9 mouse cellular contexts compared by ENCODE assay signal in the genomic region with DNA sequence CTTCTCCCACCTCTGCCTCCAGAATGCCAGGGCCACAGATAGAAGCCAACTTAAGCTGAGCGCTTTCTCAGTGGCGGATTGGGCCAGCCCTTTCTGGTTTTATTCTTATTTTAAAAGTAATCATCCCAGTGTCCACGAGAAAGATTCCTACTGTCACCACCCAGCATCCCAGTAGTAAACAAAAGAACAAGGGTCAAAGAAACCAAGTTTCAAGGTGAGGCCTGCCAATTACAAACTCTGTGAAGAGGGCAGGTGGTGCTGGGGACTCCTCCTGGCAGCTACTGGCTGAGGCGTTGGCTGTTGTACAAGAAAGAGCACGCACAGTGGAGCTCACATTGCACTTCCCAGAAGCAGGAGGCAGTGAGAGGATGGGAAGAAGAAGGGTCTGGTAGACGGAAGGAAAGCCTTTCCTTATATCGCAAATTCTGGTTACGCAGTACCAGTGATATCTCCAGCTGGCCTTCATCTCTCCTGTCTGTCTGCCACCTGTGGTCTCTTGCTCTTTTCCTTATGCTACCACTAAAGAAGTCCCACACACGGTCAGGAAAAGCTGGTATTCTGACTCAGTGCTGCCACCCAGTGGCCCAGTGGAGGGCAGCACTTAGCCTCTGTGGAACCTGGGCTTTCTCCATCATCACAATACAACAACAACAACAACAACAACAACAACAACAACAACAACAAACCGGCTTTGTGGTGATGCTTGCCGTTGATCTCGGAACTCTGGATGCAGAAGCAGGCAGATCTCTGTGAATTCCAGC. TPM values are rescaled to one million over a fixed set of nuclear protein-coding genes. Genes with fewer than 3 reads are reported as not detected.
DNase-seq lines count a peak whose midpoint lies in the region; ATAC-seq and TF ChIP-seq lines count a peak whose summit lies in the region.
"Had no signal": no experiment of that assay in that cellular context is flagged by ENCODE, and none has a peak within 500 bp of the region (broad histone marks: within the 10 kb centered on the region; RNA-seq: fewer than 3 reads in every experiment).

No protein-coding gene starts in this region.

- no peaks in the 10 kb centered on the region for H3K27me3 ChIP-seq in kidney, adult 2 months (replicated peaks; ENCODE audit: control insufficient read depth, insufficient read depth, low read length)
- H3K27me3 ChIP-seq in limb, embryonic 14.5 days (ENCODE audit: control insufficient read depth, insufficient read depth, low read length) = no peaks in the 10 kb centered on the region
- H3K27me3 ChIP-seq in neural tube, embryonic 12.5 days (replicated peaks) = peaks cover 7% of the 10 kb centered on the region; the same call in 1 of the 2 replicates

- peak; percentile 89 for TF ChIP-seq CTCF in kidney, adult 2 months (conservative IDR thresholded peaks at IDR 0.05; ENCODE audit: insufficient read depth, insufficient read length, low read depth, low read length)

- DNase-seq in ovary, postnatal 14 days (ENCODE audit: low spot score) = peak; percentile 45
- DNase-seq in ovary, postnatal 10 days (ENCODE audit: low spot score) = no peak
- DNase-seq in brain, embryonic 18.5 days (ENCODE audit: low read depth, low spot score) = peak; percentile 20
- DNase-seq in forelimb bud, embryonic 11.5 days (ENCODE audit: low read depth, low spot score) = peak; percentile 69
- peak; percentile 57 for DNase-seq in kidney, adult 2 months
- peak; percentile 84 for DNase-seq in limb, embryonic 14.5 days (ENCODE audit: low spot score)
- DNase-seq in natural killer cell, adult 2 months (ENCODE audit: low spot score in 2 of 2) = no peak

- 36% methylated on average over 12 of the region's 12 CpGs for WGBS in kidney, adult 2 months
- WGBS in limb, embryonic 14.5 days = 39% methylated on average over 12 of the region's 12 CpGs
- WGBS in neural tube, embryonic 12.5 days = 47% methylated on average over 12 of the region's 12 CpGs

- H3K4me1 ChIP-seq in kidney, adult 2 months (ENCODE audit: control insufficient read depth, insufficient read depth, low read length) = no peaks in the 10 kb centered on the region
- peaks cover 7% of the 10 kb centered on the region; the same call in 1 of the 2 replicates for H3K4me1 ChIP-seq in limb, embryonic 14.5 days (ENCODE audit: control insufficient read depth, insufficient read depth, low read length)
- H3K4me1 ChIP-seq in neural tube, embryonic 12.5 days = no peaks in the 10 kb centered on the region

- H3K36me3 ChIP-seq in kidney, adult 2 months (ENCODE audit: control insufficient read depth, insufficient read depth, low read length) = no peaks in the 10 kb centered on the region
- no peaks in the 10 kb centered on the region for H3K36me3 ChIP-seq in limb, embryonic 14.5 days (ENCODE audit: control insufficient read depth, insufficient read depth, low read length)
- H3K36me3 ChIP-seq in neural tube, embryonic 12.5 days = no peaks in the 10 kb centered on the region
- H3K36me3 ChIP-seq: embryonic facial prominence, embryonic 15.5 days had no signal

- TF ChIP-seq POLR2A in kidney, adult 2 months (IDR thresholded peaks at IDR 0.05; ENCODE audit: low read depth, low read length) = no peak
- no peak for TF ChIP-seq POLR2A in limb, embryonic 14.5 days (IDR thresholded peaks at IDR 0.05; ENCODE audit: borderline replicate concordance, extremely low read depth, insufficient read depth, insufficient read length)

- H3K4me3 ChIP-seq in kidney, adult 2 months (ENCODE audit: insufficient read depth, low read depth, low read length) = no peak overlapping the region
- no peak overlapping the region for H3K4me3 ChIP-seq in limb, embryonic 14.5 days (replicated peaks; ENCODE audit: low read length)
- H3K4me3 ChIP-seq in neural tube, embryonic 12.5 days = no peak overlapping the region
- H3K4me3 ChIP-seq: embryonic facial prominence, embryonic 15.5 days had no signal

- H3K9ac ChIP-seq in limb, embryonic 14.5 days (ENCODE audit: low read depth, low read length, severe bottlenecking) = no peak overlapping the region
- H3K9ac ChIP-seq in neural tube, embryonic 12.5 days = no peak overlapping the region
- H3K9ac ChIP-seq: embryonic facial prominence, embryonic 15.5 days had no signal

- no peak overlapping the region for H3K27ac ChIP-seq in kidney, adult 2 months (ENCODE audit: insufficient read depth, low read depth, low read length)
- H3K27ac ChIP-seq in limb, embryonic 14.5 days (replicated peaks; ENCODE audit: low read depth, low read length) = no peak overlapping the region
- H3K27ac ChIP-seq in neural tube, embryonic 12.5 days = no peak overlapping the region
- H3K27ac ChIP-seq: embryonic facial prominence, embryonic 15.5 days had no signal

- ATAC-seq in limb, embryonic 14.5 days (ENCODE audit: low FRiP score, low read depth) = peak; percentile 50; the same call in 1 of the 2 replicates
- peak; percentile 62 for ATAC-seq in neural tube, embryonic 12.5 days (ENCODE audit: low FRiP score, low read depth)

- no peaks in the 10 kb centered on the region for H3K9me3 ChIP-seq in limb, embryonic 14.5 days (ENCODE audit: control insufficient read depth, low read length)
- H3K9me3 ChIP-seq in neural tube, embryonic 12.5 days = no peaks in the 10 kb centered on the region
- H3K9me3 ChIP-seq: embryonic facial prominence, embryonic 15.5 days had no signal

- no peak overlapping the region for H3K4me2 ChIP-seq in limb, embryonic 14.5 days (replicated peaks; ENCODE audit: low read depth, low read length, severe bottlenecking)
- H3K4me2 ChIP-seq in neural tube, embryonic 12.5 days (replicated peaks) = no peak overlapping the region

RNA-seq across cellular contexts. Expression of a gene that starts 29.0 kb away (rescaled TPM):
- 0.44 and 0.52 TPM in 2 replicates for polyA plus RNA-seq in kidney, adult 2 months (2012; rRNA removed)
- 31.5 and 45.6 TPM in 2 replicates for polyA plus RNA-seq in limb, embryonic 14.5 days (2012; rRNA removed)
- 23.0 and 25.4 TPM in 2 replicates for polyA plus RNA-seq in limb, embryonic 14.5 days (2014; fragmentation: Nextera tagmentation; extraction: Ambion mirVana)
- 5.6 and 6.6 TPM in 2 replicates for polyA plus RNA-seq in neural tube, embryonic 12.5 days (2016; fragmentation: Nextera tagmentation; extraction: Ambion mirVana)

Comparison
In these comparisons a context has a peak if more than half of its experiments do, and no peak if none do; other contexts are left out.
1. DNase-seq: peak in ovary, postnatal 14 days (single experiment), brain, embryonic 18.5 days (single experiment), forelimb bud, embryonic 11.5 days (single experiment), kidney, adult 2 months (single experiment) and limb, embryonic 14.5 days (single experiment); none in ovary, postnatal 10 days (single experiment) and natural killer cell, adult 2 months (0 of 2).